Mouse (Mus musculus) CH12.LX (cell line): ENCODE measurements around the gene Igsf10.

Experiments used
- CTCF ChIP-seq, 2 experiments: IDR thresholded peaks in 1 of 2; conservative IDR thresholded peaks in 1 of 2; 2 replicates each; pipeline ENCODE4 v1.5.1; 2011 to 2012; ENCODE audit warnings: low read depth in 2 of 2, low read length in 2 of 2, improper control_type of control experiment in 1 of 2, inconsistent platforms in 1 of 2, mild to moderate bottlenecking in 1 of 2, moderate library complexity in 1 of 2
- EP300 ChIP-seq: IDR thresholded peaks from 2 replicates; pipeline ENCODE4 v1.6.1; 2011; ENCODE audit warnings: low read length, improper control_type of control experiment
- GABPA ChIP-seq: IDR thresholded peaks from 2 replicates; pipeline ENCODE4 v1.6.1; 2012; ENCODE audit warnings: low read depth, low read length, improper control_type of control experiment, inconsistent platforms; ENCODE audit not compliant: insufficient replicate concordance
- IRF4 ChIP-seq: IDR thresholded peaks from 2 replicates; pipeline ENCODE4 v1.6.1; 2014; ENCODE audit warnings: low read depth, mild to moderate bottlenecking, inconsistent platforms, low read length, improper control_type of control experiment
- KAT2A ChIP-seq: IDR thresholded peaks from 2 replicates; pipeline ENCODE4 v1.6.1; 2012; ENCODE audit warnings: low read length, improper control_type of control experiment, inconsistent platforms; ENCODE audit not compliant: insufficient replicate concordance
- MAZ ChIP-seq: IDR thresholded peaks from 2 replicates; pipeline ENCODE4 v1.6.1; 2012; ENCODE audit warnings: low read depth, mild to moderate bottlenecking, inconsistent platforms, low read length, improper control_type of control experiment, moderate library complexity
- MXI1 ChIP-seq: IDR thresholded peaks from 2 replicates; pipeline ENCODE4 v1.6.1; 2011; ENCODE audit warnings: mild to moderate bottlenecking, low read depth, low read length, improper control_type of control experiment
- POLR2A ChIP-seq: IDR thresholded peaks from 2 replicates; pipeline ENCODE4 v1.6.1; 2011; ENCODE audit warnings: low read depth, mild to moderate bottlenecking, improper control_type of control experiment, low read length
- RAD21 ChIP-seq: IDR thresholded peaks from 2 replicates; pipeline ENCODE4 v1.6.1; 2011; ENCODE audit warnings: low read depth, mild to moderate bottlenecking, low read length, improper control_type of control experiment, moderate library complexity
- SIN3A ChIP-seq: IDR thresholded peaks from 2 replicates; pipeline ENCODE4 v1.6.1; 2012; ENCODE audit warnings: low read length, improper control_type of control experiment, inconsistent platforms
- TCF12 ChIP-seq: IDR thresholded peaks from 2 replicates; pipeline ENCODE4 v1.6.1; 2014; ENCODE audit warnings: low read depth, mild to moderate bottlenecking, inconsistent platforms, low read length, improper control_type of control experiment
- USF2 ChIP-seq: conservative IDR thresholded peaks from 2 replicates; pipeline ENCODE4 v1.6.1; 2011; ENCODE audit warnings: low read depth, low read length, improper control_type of control experiment
- ZNF384 ChIP-seq: IDR thresholded peaks from 2 replicates; pipeline ENCODE4 v1.6.1; 2012; ENCODE audit warnings: low read depth, low read length, improper control_type of control experiment, inconsistent platforms

DNA sequence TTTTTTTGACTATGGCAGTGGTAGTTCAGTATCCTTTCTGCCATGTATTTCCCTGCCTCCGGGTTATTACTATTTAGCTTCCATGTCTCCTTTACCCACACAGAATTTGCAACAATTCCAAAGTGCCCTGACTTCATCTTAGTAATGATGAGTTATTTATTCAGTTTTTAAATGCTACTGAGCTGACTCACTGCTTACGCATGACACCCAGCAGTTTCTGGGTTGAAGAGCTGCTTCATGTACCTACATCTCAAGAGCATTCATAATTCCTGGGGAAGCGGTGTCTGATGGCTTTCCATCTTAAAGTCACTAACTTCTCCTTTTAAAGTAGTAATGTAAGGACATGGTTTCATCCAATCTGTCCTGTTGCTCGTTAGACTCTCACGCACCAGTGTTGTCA, 39.2 kb downstream of the Igsf10 start:
- no peak for TF ChIP-seq KAT2A
- TF ChIP-seq POLR2A = no peak
- TF ChIP-seq EP300 = no peak
- TF ChIP-seq CTCF (conservative IDR thresholded peaks at IDR 0.05 in 1 of 2, IDR thresholded peaks at IDR 0.05 in 1 of 2; ENCODE audit: low read depth in 2 of 2, low read length in 2 of 2) = no peak
- TF ChIP-seq RAD21 = no peak
- TF ChIP-seq TCF12 = no peak
- no peak for TF ChIP-seq SIN3A
- no peak for TF ChIP-seq MAZ
- no peak for TF ChIP-seq USF2
- no peak for TF ChIP-seq MXI1
- no peak for TF ChIP-seq GABPA
- no peak for TF ChIP-seq ZNF384
- TF ChIP-seq IRF4 = no peak
